Mouse (Mus musculus) lung, embryonic 15.5 days (tissue): ENCODE data around the gene Camk1d. TPM values are rescaled to one million over a fixed set of nuclear protein-coding genes. Genes with fewer than 3 reads are reported as not detected.
"Not testable (repeated sequence)": the region's sequence is repeated elsewhere in the genome, so short reads cannot be mapped to it uniquely, and the experiment has no call there.

Source experiments
- ATAC-seq: fragments of 200-750 bp; cut with Nextera tagmentation; 2 replicates; pipeline ENCODE4 v1.8.0; 2017; ENCODE audit warnings: moderate number of reproducible peaks, borderline replicate concordance; ENCODE audit not compliant: low FRiP score, low TSS enrichment; ENCODE audit errors: extremely low read depth
- H3K27ac ChIP-seq: fragments of 300-500 bp; sonication (generic); 2 replicates; pipeline ENCODE4 v1.5.1; 2015; ENCODE audit warnings: moderate library complexity, mild to moderate bottlenecking, inconsistent platforms
- H3K27me3 ChIP-seq: fragments of 300-500 bp; sonication (generic); 2 replicates; pipeline ENCODE4 v1.6.1; 2015; ENCODE audit warnings: inconsistent platforms
- H3K36me3 ChIP-seq: fragments of 300-500 bp; sonication (generic); 2 replicates; pipeline ENCODE4 v1.6.1; 2015; ENCODE audit warnings: inconsistent platforms
- H3K4me1 ChIP-seq: fragments of 300-500 bp; sonication (generic); 2 replicates; pipeline ENCODE4 v1.6.1; 2015; ENCODE audit warnings: inconsistent platforms
- H3K4me2 ChIP-seq: fragments of 300-500 bp; sonication (generic); 2 replicates; pipeline ENCODE4 v1.6.1; 2015; ENCODE audit warnings: inconsistent platforms, mild to moderate bottlenecking, moderate library complexity
- H3K4me3 ChIP-seq: fragments of 300-500 bp; sonication (generic); 2 replicates; pipeline ENCODE4 v1.5.1; 2015; ENCODE audit warnings: mild to moderate bottlenecking, inconsistent platforms
- H3K9ac ChIP-seq: fragments of 300-500 bp; sonication (generic); 2 replicates; pipeline ENCODE4 v1.6.1; 2015; ENCODE audit warnings: inconsistent platforms
- H3K9me3 ChIP-seq: fragments of 300-500 bp; sonication (generic); 2 replicates; pipeline ENCODE4 v1.6.1; 2016; ENCODE audit warnings: inconsistent platforms
- WGBS: fragments of 180-500 bp; shearing (Covaris S2); methylation state at CpG from one replicate; pipeline ENCODE4 v1.1.7; 2015; 5-methylcytosine and 5-hydroxymethylcytosine counted together
- polyA plus RNA-seq: library from polyadenylated mRNA; unstranded; fragments of >200 nt; fragmentation: Nextera tagmentation; extraction: Ambion mirVana; gene quantifications from 2 replicates; pipeline ENCODE4 v1.2.1, GENCODE M21; 2015

Camk1d gene
- polyA plus RNA-seq, 1 experiment from 2014 or later: 2.5 TPM

DNA sequence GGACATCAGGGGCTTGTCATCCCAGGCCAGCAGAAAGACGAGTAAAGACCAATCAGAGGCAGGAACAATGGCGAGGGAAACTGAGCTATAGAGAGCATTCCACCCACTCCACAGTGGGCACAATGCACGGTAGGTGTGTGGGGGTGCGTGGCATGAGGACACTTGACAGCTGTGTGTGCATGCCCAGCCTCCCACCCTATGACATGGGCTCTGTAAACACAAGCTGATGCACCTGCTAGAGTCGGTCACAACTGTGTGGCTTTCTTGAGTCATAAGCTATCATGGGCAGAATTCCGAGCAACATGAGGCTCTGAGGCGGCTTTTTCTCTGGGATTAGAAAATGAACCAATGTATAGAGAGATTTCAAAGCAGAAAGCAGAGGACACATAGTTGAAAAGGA lies 333.3 kb downstream of the Camk1d start:
- 65% methylated on average over 7 of the region's 7 CpGs for WGBS
- Histone ChIP-seq H3K4me1 (no peaks in the 10 kb centered on the region), H3K9me3 (no peaks in the 10 kb centered on the region), H3K36me3 (no peaks in the 10 kb centered on the region), H3K27me3 (no peaks in the 10 kb centered on the region), H3K4me2 (no peak overlapping the region), H3K9ac (no peak overlapping the region), H3K27ac (no peak overlapping the region), H3K4me3 (no peak overlapping the region)
- ATAC-seq: no peak

GRCm38 (mm10) chr2:5378922-5379321 lies 335.4 kb downstream of the Camk1d start:
- WGBS: 52% methylated on average over 18 of the region's 18 CpGs
- not testable (repeated sequence) for H3K9ac ChIP-seq, H3K27ac ChIP-seq, ATAC-seq, H3K4me3 ChIP-seq, H3K4me1 ChIP-seq, H3K36me3 ChIP-seq, H3K27me3 ChIP-seq, H3K9me3 ChIP-seq, H3K4me2 ChIP-seq

DNA sequence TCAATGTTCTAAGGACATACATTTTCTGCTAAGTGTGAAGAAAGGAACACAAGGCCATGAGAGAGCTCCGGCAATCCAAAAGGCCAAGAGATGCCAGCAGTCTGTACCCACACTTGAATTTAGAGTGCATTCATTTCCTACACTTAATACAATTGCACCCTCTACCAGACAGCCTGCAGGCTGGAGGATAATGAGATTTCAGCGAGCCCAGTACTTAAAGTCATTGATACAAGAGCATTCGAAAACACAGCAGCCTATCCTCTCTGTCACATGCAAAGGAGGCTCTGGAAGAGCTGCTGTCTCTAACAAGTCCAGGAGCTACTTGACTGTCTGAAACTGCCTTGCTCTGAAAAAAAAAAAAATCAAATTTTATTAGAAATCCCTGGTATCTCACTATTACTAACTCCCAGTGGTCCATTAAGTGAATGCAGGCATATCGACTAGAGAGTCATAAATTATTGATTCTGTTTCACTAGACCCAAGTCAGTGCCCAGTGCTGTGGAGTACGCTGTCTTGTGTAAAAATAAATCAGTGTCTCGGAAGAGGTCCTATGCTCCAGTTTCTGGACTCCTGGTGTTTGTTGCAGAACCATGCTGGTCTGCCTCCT lies 336.1 kb downstream of the Camk1d start:
- no peaks in the 10 kb centered on the region for H3K4me1 ChIP-seq
- no peak overlapping the region for H3K9ac ChIP-seq
- H3K4me2 ChIP-seq: no peak overlapping the region
- no peak overlapping the region for H3K4me3 ChIP-seq
- 76% methylated on average over 6 of the region's 6 CpGs for WGBS
- no peak overlapping the region for H3K27ac ChIP-seq
- H3K9me3 ChIP-seq: no peaks in the 10 kb centered on the region
- no peaks in the 10 kb centered on the region for H3K36me3 ChIP-seq
- no peak for ATAC-seq
- H3K27me3 ChIP-seq: no peaks in the 10 kb centered on the region

DNA sequence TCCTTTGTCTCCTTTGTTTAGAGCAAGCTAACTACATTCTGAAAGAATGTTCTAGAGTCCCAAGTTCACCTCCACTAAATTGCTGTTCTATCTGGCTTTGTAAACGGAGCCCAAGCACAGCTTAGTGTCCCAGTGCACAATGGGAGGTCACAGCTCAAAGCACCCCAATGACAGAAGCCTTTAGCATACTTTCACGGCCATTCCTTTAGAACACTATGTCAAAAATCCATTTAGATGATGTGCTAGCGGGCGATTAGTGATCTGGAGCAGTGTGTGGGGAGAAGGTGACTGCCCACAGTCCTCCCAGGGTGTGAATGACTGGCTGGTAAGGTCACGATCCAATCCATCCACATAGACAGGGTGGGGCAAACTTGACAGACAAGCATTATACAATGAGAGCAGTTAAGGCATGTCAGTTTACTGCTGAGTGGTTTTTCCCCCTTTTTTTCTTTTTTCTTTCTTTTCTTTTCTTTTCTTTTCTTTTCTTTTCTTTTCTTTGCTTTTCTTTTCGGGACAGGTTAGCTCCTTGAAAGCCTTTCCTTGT lies 341.4 kb downstream of the Camk1d start:
- 52% methylated on average over 6 of the region's 6 CpGs for WGBS
- H3K9me3 ChIP-seq: no peaks in the 10 kb centered on the region
- H3K27ac ChIP-seq: no peak overlapping the region
- no peak overlapping the region for H3K4me3 ChIP-seq
- no peaks in the 10 kb centered on the region for H3K36me3 ChIP-seq
- H3K9ac ChIP-seq: no peak overlapping the region
- H3K4me1 ChIP-seq: no peaks in the 10 kb centered on the region
- no peak overlapping the region for H3K4me2 ChIP-seq
- no peaks in the 10 kb centered on the region for H3K27me3 ChIP-seq
- ATAC-seq: no peak

- no peak for ATAC-seq
- Histone ChIP-seq H3K27ac (no peak overlapping the region), H3K9me3 (no peaks in the 10 kb centered on the region), H3K4me3 (no peak overlapping the region), H3K36me3 (no peaks in the 10 kb centered on the region), H3K4me1 (no peaks in the 10 kb centered on the region), H3K4me2 (no peak overlapping the region), H3K9ac (no peak overlapping the region), H3K27me3 (no peaks in the 10 kb centered on the region)
- 70% methylated on average over 3 of the region's 3 CpGs for WGBS
These were observed 343.0 kb downstream of the Camk1d start for GRCm38 (mm10) chr2:5371316-5371715.

GRCm38 (mm10) chr2:5370591-5370990 lies 343.7 kb downstream of the Camk1d start:
- H3K36me3 ChIP-seq: no peaks in the 10 kb centered on the region
- H3K4me3 ChIP-seq: no peak overlapping the region
- ATAC-seq: no peak
- no peak overlapping the region for H3K4me2 ChIP-seq
- no peaks in the 10 kb centered on the region for H3K27me3 ChIP-seq
- no peak overlapping the region for H3K27ac ChIP-seq
- H3K9me3 ChIP-seq: no peaks in the 10 kb centered on the region
- no peak overlapping the region for H3K9ac ChIP-seq
- no peaks in the 10 kb centered on the region for H3K4me1 ChIP-seq
- WGBS: 72% methylated on average over 3 of the region's 3 CpGs

GRCm38 (mm10) chr2:5363836-5364235 lies 350.5 kb downstream of the Camk1d start:
- Histone ChIP-seq H3K27ac (no peak overlapping the region), H3K9ac (no peak overlapping the region), H3K4me2 (no peak overlapping the region), H3K4me1 (no peaks in the 10 kb centered on the region), H3K27me3 (no peaks in the 10 kb centered on the region), H3K9me3 (no peaks in the 10 kb centered on the region), H3K36me3 (no peaks in the 10 kb centered on the region), H3K4me3 (no peak overlapping the region)
- ATAC-seq: no peak
- 55% methylated on average over 5 of the region's 5 CpGs for WGBS

DNA sequence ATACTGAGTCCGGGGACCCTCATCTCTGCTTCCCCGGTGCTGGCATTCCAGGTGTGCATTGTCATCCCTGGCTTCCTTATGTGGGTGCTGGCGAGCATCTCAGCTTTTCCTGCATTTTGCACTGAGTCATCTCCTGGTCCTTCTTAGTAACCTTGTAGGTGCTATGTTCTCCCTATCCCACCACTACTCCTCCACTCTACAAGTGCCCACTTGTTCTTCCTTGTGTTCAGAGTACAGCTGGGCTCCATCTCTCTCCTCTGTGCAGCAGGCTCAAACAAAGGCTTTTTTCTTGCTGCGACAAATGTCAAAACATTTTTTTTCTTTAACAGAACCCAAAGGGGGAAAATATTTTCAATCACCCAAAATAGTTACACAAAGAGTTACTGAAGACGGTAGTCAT lies 356.3 kb downstream of the Camk1d start:
- Histone ChIP-seq H3K4me1 (no peaks in the 10 kb centered on the region), H3K9ac (no peak overlapping the region), H3K4me2 (no peak overlapping the region), H3K27ac (no peak overlapping the region), H3K36me3 (no peaks in the 10 kb centered on the region), H3K27me3 (no peaks in the 10 kb centered on the region), H3K9me3 (no peaks in the 10 kb centered on the region), H3K4me3 (no peak overlapping the region)
- ATAC-seq: no peak
- WGBS: 72% methylated on average over 5 of the region's 5 CpGs

DNA sequence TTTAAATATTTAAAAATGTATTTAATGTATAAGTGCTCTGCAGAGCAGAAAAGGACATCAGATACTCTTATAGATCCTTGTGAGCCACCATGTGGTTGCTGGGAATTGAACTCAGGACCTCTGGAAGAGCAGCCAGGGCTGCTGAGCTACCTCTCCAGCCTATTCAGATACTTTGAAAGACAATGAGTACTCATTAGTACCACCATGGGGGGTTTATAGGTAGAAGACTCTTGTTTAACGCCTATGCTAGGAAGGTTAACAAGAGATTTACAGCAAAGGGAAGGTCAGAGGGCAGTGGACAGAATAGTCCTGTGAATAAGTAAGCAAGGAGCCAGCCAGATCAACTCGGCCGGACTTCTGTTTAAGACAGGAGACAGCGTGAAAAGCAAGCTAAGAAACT lies 357.3 kb downstream of the Camk1d start:
- H3K9me3 ChIP-seq: no peaks in the 10 kb centered on the region
- 70% methylated on average over 4 of the region's 4 CpGs for whole genome bisulfite sequencing
- no peak overlapping the region for H3K4me2 ChIP-seq
- no peak for ATAC-seq
- H3K27ac ChIP-seq: no peak overlapping the region
- H3K4me1 ChIP-seq: no peaks in the 10 kb centered on the region
- H3K27me3 ChIP-seq: no peaks in the 10 kb centered on the region
- H3K9ac ChIP-seq: no peak overlapping the region
- no peaks in the 10 kb centered on the region for H3K36me3 ChIP-seq
- no peak overlapping the region for H3K4me3 ChIP-seq

DNA sequence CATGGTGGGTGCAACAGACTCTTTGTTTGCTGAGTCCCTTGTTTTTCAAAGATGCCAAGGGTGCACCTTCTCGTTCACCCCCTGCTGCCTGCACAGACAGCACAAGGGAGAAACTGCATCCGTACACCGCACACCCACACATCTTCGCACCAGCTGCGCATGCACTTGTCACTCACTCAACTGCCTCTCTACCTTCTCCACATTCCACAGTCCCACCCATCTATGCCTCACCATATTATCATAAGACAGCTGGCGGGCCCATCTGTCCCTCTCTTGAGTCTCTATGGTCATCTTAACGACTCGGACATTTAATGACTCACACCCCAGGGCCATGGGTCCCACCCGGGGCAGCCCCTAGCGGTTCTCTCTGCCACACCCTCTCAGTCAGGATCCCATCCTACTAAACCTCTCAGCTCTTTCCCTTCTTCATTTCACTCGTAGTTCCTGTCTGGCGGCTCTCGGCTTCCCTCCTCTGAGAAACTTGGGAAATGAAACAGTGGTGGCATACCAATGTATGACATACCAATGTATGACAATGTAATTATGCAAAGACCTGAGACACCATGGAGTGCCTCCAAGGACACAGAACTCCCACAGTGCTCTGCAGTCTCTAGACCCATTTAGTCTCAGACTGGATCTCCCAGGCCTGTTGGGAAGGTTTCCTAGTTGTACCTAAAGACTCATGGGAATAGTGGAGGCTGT lies 361.3 kb downstream of the Camk1d start:
- Histone ChIP-seq H3K4me3 (no peak overlapping the region), H3K4me2 (no peak overlapping the region), H3K4me1 (no peaks in the 10 kb centered on the region), H3K27me3 (no peaks in the 10 kb centered on the region), H3K9me3 (no peaks in the 10 kb centered on the region), H3K36me3 (no peaks in the 10 kb centered on the region), H3K27ac (no peak overlapping the region), H3K9ac (no peak overlapping the region)
- WGBS: 77% methylated on average over 13 of the region's 13 CpGs
- no peak for ATAC-seq

DNA sequence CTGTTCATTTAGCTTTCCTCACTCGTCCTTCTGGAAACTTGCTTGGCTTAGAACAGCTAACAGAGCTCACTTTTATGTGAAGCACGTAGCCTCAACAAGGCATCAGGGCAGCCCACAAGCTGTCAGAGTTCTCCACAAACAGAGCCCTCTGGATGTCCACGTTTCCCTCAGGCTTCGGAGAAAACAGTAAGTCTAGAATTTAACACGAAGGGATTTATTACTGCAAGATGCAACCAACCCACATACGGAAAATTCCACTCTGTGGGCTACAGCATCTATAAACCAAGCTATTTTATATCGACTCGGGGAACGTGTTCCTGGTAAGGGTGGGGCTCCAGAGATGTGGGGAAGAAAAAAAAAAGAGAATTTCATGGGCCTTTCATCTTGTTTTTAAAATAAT lies 369.0 kb downstream of the Camk1d start:
- H3K4me3 ChIP-seq: no peak overlapping the region
- 74% methylated on average over 9 of the region's 9 CpGs for WGBS
- no peak for ATAC-seq
- H3K9ac ChIP-seq: no peak overlapping the region
- no peaks in the 10 kb centered on the region for H3K36me3 ChIP-seq
- no peaks in the 10 kb centered on the region for H3K27me3 ChIP-seq
- H3K4me2 ChIP-seq: no peak overlapping the region
- H3K27ac ChIP-seq: no peak overlapping the region
- H3K4me1 ChIP-seq: no peaks in the 10 kb centered on the region
- H3K9me3 ChIP-seq: no peaks in the 10 kb centered on the region

- H3K4me1 ChIP-seq: no peaks in the 10 kb centered on the region
- no peaks in the 10 kb centered on the region for H3K36me3 ChIP-seq
- ATAC-seq: no peak
- no peak overlapping the region for H3K4me3 ChIP-seq
- H3K4me2 ChIP-seq: no peak overlapping the region
- H3K9ac ChIP-seq: no peak overlapping the region
- H3K27ac ChIP-seq: no peak overlapping the region
- H3K9me3 ChIP-seq: no peaks in the 10 kb centered on the region
- H3K27me3 ChIP-seq: no peaks in the 10 kb centered on the region
- WGBS: 73% methylated on average over 12 of the region's 12 CpGs
These were observed 386.6 kb downstream of the Camk1d start for GRCm38 (mm10) chr2:5327533-5328250.
